Mouse (Mus musculus) stomach, postnatal 0 days (tissue): ENCODE data around the gene Foxk1.

Experiments used
- CTCF ChIP-seq: IDR thresholded peaks from 2 replicates; pipeline ENCODE4 v1.5.1; 2016; ENCODE audit warnings: antibody characterized with exemption, low read depth, mild to moderate bottlenecking, moderate library complexity
- EP300 ChIP-seq: optimal IDR thresholded peaks from 2 replicates; pipeline ENCODE3; 2016; ENCODE audit warnings: antibody characterized with exemption

- no peak for TF ChIP-seq EP300
- peak; percentile 8; the same call in 1 of the 2 replicates for TF ChIP-seq CTCF
Measured at GRCm38 (mm10) chr5:142440451-142441147, 39.3 kb downstream of the Foxk1 start.
